In genomic region chr11:121134600-121134999, GRCm38 (mm10) we compare ENCODE assay signal across 24 mouse cellular contexts. TPM values are rescaled to one million over a fixed set of nuclear protein-coding genes. Genes with fewer than 3 reads are reported as not detected.
"Had no signal": no experiment of that assay in that cellular context is flagged by ENCODE, and none has a peak within 500 bp of the region (broad histone marks: within the 10 kb centered on the region; RNA-seq: fewer than 3 reads in every experiment).

No protein-coding gene starts in this region.

- H3K9ac ChIP-seq: liver, embryonic 14.5 days; lung, embryonic 15.5 days; midbrain, embryonic 12.5 days; neural tube, embryonic 13.5 days; neural tube, embryonic 15.5 days; stomach, embryonic 15.5 days had no signal

- H3K27ac ChIP-seq: liver, embryonic 14.5 days; lung, embryonic 15.5 days; midbrain, embryonic 10.5 days; midbrain, embryonic 12.5 days; neural tube, embryonic 13.5 days; neural tube, embryonic 15.5 days; stomach, embryonic 15.5 days; stomach, postnatal 0 days had no signal

- DNase-seq: lung, adult 18-20 months; lung, postnatal 4 days; midbrain, embryonic 14.5 days; retina, postnatal 1 day; right cerebral cortex, adult 18-20 months; right cerebral cortex, postnatal 25 days; right cerebral cortex, postnatal 4 days; thymus, adult 2 months; thymus, postnatal 25 days; thymus, postnatal 4 days had no signal

- H3K4me3 ChIP-seq: lung, embryonic 15.5 days; midbrain, embryonic 10.5 days; midbrain, embryonic 12.5 days; myocyte; neural tube, embryonic 13.5 days; neural tube, embryonic 15.5 days; stomach, embryonic 15.5 days had no signal

- ATAC-seq: midbrain, embryonic 16.5 days had no signal

- H3K4me2 ChIP-seq: lung, embryonic 15.5 days; midbrain, embryonic 12.5 days; neural tube, embryonic 13.5 days; neural tube, embryonic 15.5 days; stomach, embryonic 15.5 days had no signal

- H3K27me3 ChIP-seq: lung, embryonic 15.5 days; midbrain, embryonic 12.5 days; neural tube, embryonic 13.5 days; neural tube, embryonic 15.5 days; stomach, embryonic 15.5 days had no signal

- H3K36me3 ChIP-seq: lung, embryonic 15.5 days; midbrain, embryonic 10.5 days; midbrain, embryonic 12.5 days; neural tube, embryonic 13.5 days; neural tube, embryonic 15.5 days; stomach, embryonic 15.5 days had no signal

- H3K9me3 ChIP-seq: lung, embryonic 15.5 days; midbrain, embryonic 10.5 days; midbrain, embryonic 12.5 days; neural tube, embryonic 13.5 days; neural tube, embryonic 15.5 days; stomach, embryonic 15.5 days had no signal

- H3K4me1 ChIP-seq: midbrain, embryonic 10.5 days; neural tube, embryonic 13.5 days; neural tube, embryonic 15.5 days had no signal

RNA-seq across cellular contexts. Expression of gene Tex19.1, which starts 11.3 kb away (rescaled TPM):
- polyA plus RNA-seq: liver, embryonic 16.5 days; lung, embryonic 15.5 days; midbrain, embryonic 12.5 days; midbrain, embryonic 14.5 days; midbrain, embryonic 16.5 days; myocyte; neural tube, embryonic 11.5 days; neural tube, embryonic 13.5 days; neural tube, embryonic 15.5 days; spleen, adult 2 months had no signal

RNA-seq across cellular contexts. Expression of gene Tex19.2, which starts 16.1 kb away (rescaled TPM):
- polyA plus RNA-seq: lung, embryonic 15.5 days; midbrain, embryonic 10.5 days; midbrain, embryonic 12.5 days; midbrain, embryonic 14.5 days; midbrain, embryonic 16.5 days; neural tube, embryonic 11.5 days; neural tube, embryonic 13.5 days; neural tube, embryonic 15.5 days; spleen, adult 2 months; stomach, embryonic 15.5 days had no signal

RNA-seq across cellular contexts. Expression of gene Uts2r, which starts 25.5 kb away (rescaled TPM):
- polyA plus RNA-seq: liver, embryonic 14.5 days; liver, embryonic 16.5 days; lung, embryonic 15.5 days; neural tube, embryonic 11.5 days; spleen, adult 2 months; stomach, embryonic 15.5 days; stomach, postnatal 0 days; urinary bladder, adult 2 months had no signal

RNA-seq across cellular contexts. Expression of gene Sectm1a, which starts 53.6 kb away (rescaled TPM):
- polyA plus RNA-seq: midbrain, embryonic 10.5 days; midbrain, embryonic 12.5 days; midbrain, embryonic 14.5 days; midbrain, embryonic 16.5 days; neural tube, embryonic 11.5 days; neural tube, embryonic 13.5 days; neural tube, embryonic 15.5 days had no signal
